Mouse (Mus musculus): Measurements from ENCODE around the gene Gm45337.
A peak's percentile ranks its signal among the peaks of the same experiment; 100 is the strongest.

Gene Gm45337

DNA sequence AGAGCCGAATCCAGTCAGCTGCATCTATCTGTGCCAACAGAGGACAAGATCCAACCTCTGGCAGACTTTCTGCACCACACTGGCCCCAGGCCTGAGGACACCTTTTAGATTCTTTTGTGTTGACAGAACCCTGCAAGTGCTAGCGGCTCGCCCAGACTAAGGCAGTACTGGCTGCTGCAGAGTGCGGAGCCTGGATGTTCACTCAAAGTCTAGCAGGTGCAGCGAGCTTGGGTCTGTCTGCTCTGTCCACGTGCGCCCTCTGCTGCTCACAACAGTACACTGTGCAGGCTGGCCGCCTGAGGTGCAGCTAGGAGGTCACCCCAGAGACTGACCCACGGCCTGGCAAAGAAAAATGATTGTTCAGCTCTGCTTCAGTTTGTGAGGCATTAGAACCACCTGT lies 46.6 kb downstream of the Gm45337 start:
- DNase-seq (ENCODE audit: low spot score), result peak; percentile 84

DNA sequence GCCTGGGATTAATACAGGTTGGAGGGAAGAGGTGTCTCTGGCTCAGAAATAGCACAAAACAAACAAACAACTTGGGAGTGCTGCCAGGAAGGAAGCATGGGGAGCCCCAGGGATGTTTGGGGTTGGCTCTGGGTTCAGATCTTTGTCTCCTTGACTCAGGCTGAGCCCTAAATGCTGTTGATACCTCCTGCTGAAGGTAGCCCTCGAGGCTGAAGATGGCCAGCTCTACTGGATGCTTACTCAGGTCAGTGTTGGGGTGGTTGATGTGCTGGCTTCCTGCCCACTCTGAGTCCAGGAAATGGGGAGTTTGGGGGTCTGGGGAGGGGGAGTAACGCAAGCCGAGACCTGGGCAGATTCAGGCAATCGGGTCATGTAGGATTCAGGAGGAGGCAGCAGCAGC lies 47.7 kb downstream of the Gm45337 start:
- no peak for DNase-seq (ENCODE audit: low spot score)

DNA sequence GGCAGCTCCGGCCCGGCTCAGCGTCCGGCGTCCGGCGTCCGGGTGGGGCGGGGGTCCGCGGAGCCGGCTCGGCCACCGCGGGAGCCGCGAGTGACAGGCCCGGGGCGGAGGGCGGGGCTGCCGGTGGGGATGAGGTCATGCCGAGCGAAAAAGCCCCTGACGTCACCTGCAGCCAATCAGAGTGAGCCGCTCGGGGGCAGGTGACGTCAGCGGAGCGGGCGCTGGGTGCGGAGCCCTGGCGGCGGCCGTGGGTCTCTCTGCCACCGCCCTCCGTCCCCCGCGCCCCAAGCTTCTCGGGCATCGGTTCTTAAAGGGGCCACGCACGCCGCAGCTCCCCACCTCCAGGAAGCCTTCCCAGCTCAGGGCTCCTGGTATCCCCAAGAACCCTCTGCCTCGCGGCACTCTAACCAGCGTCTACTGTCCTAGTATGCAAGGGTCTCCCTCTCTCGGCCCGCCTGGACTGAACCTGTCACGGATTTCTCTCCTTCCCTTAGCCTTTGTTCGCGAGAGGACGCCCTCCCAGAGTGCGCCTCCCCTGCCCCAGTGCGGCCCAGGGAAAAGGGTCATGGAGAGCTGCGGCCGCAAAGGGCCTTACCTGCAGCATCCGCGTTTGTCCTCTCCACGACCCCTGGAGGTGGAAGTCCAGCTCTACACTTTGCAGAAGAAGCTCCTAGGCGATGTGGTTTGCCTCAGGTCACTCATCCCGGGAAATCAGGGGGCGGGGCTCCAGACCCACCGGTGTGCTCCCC lies 49.0 kb downstream of the Gm45337 start, which contains the start of gene Dusp8:
Gene Dusp8 (minus strand): TSS at position 661 of the 749 bp plus-strand sequence.
- peak; percentile 95 for DNase-seq (ENCODE audit: low spot score)

DNA sequence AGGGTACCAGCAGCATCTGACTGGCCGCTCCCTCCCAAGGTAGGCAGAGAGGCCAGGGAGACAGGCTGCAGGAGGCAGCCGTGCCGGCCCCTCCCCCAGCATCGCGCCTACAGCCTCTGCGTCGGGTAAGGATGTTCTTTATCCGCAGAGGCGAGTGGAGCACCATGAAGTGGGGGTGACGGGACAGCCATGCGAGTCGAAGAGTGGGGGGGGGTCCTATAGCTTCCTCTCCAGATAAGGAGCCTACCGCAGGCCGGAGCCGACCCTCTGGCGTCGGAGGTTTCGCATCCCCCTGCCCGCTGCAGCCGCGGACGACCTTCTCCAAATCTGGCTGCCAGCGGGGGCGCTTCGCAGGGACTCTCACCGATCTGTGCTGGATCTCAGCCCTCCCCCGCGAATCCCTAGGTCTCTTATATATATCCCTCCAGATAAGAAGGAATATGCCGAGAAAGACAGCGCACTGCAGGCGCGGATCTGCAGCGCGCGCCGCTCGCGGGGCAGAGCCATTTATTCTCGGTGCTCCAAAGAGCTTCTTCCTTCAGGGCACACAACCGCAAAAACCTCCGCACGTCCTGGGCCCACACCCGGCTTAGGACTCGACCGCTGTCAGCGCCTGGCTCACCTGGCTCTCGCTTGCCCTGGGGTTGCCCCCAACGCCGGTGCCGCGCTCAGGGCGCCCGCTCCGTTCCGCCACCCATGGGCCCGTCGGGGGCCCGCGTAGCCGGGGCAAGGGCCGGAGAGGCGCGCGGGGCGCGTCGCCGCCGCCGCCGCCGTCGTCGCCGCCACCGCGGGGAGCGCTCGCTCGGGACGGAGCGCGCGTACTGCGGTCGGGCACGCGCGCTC lies 49.9 kb downstream of the Gm45337 start:
- DNase-seq (ENCODE audit: low spot score), result peak; percentile 68

DNA sequence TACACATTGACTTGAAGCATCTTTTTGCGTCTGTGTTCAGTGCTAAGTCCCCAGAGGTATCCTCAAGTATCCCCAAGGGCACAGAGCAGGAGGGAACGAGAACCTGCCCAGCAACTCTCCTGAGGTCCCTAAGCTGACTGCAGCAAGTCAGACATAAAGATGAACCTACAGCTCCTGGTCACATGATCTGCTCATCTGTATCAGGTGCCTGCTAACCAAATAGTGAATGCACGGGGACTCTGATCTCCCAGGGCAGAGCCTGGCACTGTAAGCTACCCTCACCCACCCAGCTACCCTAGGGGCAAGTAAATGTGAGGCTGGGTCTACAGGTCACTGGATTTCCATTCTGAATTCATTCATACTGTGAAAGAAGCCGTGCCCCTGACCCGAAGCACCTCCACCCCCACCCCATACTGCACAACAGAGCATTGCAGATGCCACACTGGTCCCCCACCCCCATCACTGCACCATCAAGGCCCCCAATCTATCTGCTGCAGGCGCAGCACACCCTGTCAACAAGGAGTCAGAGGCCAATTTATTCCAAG lies 50.6 kb downstream of the Gm45337 start:
- DNase-seq (ENCODE audit: low spot score), result no peak

Measured in layer of hippocampus, adult 11-12 months (tissue).